Mouse (Mus musculus) cerebellum, adult 2 months (tissue): ENCODE measurements around the gene Trim38.

ENCODE experiments used
- CTCF ChIP-seq: fragments of 200-500 bp; IDR thresholded peaks from 2 replicates; pipeline ENCODE4 v1.5.1; 2011; ENCODE audit warnings: low read depth, mild to moderate bottlenecking, control low read depth, low read length, moderate library complexity, borderline replicate concordance; ENCODE audit not compliant: insufficient read depth
- POLR2A ChIP-seq: fragments of 200-500 bp; IDR thresholded peaks from 2 replicates; pipeline ENCODE4 v1.6.1; 2011; ENCODE audit warnings: low read length, control low read depth, borderline replicate concordance; ENCODE audit not compliant: insufficient read depth

- TF ChIP-seq CTCF (no peak), POLR2A (no peak)
These were observed 9.8 kb upstream of the Trim38 start for GRCm38 (mm10) chr13:23759916-23760239.
